Mouse (Mus musculus): ENCODE results near the gene Cox7a2. TPM values are rescaled to one million over a fixed set of nuclear protein-coding genes. Genes with fewer than 3 reads are reported as not detected.
A peak's percentile ranks its signal among the peaks of the same experiment; 100 is the strongest.

Gene Cox7a2
- polyA plus RNA-seq, 1 experiment from 2014 or later, result 634 TPM

DNA sequence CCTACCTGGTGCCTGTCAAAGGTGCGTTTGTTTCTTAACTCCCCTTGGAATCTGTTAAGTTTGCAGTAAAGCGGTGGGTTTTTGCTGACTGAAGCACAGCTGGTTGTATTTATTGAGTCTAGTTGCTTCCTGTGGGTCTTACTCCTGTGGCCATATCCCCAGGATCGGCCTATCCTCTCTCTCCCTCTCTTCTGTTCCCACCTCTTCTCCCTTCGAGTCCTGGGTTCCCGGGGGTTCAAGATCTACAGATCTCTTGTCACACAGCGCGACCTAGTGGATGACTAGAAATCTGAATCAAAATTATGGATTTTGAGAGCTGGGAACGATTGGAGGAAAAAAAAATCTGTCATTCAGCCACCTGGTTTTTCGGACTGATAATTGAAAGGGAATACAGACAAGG, 38.6 kb downstream of the Cox7a2 start:
- 0 out of 2 replicates have a peak overlapping the region, but pooled peaks have one; percentile 1 for H3K4me2 ChIP-seq (replicated peaks)
- peaks cover 52% of the 10 kb centered on the region for H3K27me3 ChIP-seq
- WGBS, result 13% methylated on average over 9 of the region's 9 CpGs
- H3K27ac ChIP-seq (replicated peaks), result no peak overlapping the region
- no peaks in the 10 kb centered on the region for H3K36me3 ChIP-seq
- no peak for ATAC-seq (ENCODE audit: low FRiP score, low read depth)
- H3K9ac ChIP-seq (replicated peaks), result no peak overlapping the region
- H3K4me1 ChIP-seq, result peaks cover 34% of the 10 kb centered on the region
- no peaks in the 10 kb centered on the region for H3K9me3 ChIP-seq
- H3K4me3 ChIP-seq, result no peak overlapping the region

DNA sequence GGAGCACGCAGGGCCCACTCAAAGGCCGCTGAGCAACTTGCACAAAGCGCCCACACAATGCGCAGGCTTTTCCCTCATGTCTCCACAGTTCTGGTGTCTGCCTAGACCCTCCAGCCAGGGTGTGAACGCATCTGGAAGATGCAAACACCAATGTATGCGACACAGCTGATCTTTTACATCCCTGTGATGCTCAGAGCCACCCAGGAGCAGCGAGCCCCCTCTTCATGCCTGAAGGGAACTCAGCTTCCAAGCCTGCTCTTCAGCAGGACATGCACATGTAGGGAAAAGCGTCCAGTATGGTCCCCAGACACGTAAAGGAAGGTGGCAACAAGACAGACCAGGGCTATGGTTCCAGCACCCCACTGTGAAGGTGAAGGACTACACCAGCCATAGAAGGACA, 39.5 kb downstream of the Cox7a2 start:
- H3K36me3 ChIP-seq, result no peaks in the 10 kb centered on the region
- ATAC-seq (ENCODE audit: low FRiP score, low read depth), result no peak
- H3K9me3 ChIP-seq, result no peaks in the 10 kb centered on the region
- H3K9ac ChIP-seq (replicated peaks), result no peak overlapping the region
- peaks cover 57% of the 10 kb centered on the region for H3K27me3 ChIP-seq
- H3K4me3 ChIP-seq, result no peak overlapping the region
- H3K4me2 ChIP-seq (replicated peaks), result peak overlapping the region; percentile 96; the same call in 1 of the 2 replicates
- WGBS, result 20% methylated on average over 9 of the region's 9 CpGs
- no peak overlapping the region for H3K27ac ChIP-seq (replicated peaks)
- H3K4me1 ChIP-seq, result peaks cover 34% of the 10 kb centered on the region

DNA sequence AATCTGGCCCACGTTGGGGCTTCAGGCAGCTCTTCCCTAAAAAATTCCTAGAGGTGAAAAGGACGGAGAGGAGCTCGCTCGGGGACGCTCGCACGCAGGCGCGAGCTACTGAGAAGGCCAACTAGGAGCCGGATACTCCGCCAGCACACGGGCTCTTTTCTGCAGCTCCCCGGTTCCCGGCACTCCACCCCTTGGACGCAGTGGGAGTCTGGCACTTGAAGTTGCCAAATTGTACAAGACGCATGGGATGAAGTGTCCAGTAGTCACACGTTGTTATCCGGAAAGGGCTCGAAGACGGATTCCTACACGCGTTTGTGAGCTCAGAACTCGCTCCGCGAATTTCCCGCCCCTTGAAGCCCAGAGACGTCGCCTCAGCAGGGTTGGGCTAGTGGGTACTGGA, 40.2 kb downstream of the Cox7a2 start:
- H3K36me3 ChIP-seq, result no peaks in the 10 kb centered on the region
- peak overlapping the region; percentile 52 for H3K4me3 ChIP-seq
- H3K4me2 ChIP-seq (replicated peaks), result peak overlapping the region; percentile 96
- ATAC-seq (ENCODE audit: low FRiP score, low read depth), result no peak
- peaks cover 39% of the 10 kb centered on the region for H3K4me1 ChIP-seq
- under 1% methylated on average over 28 of the region's 28 CpGs for WGBS
- H3K9me3 ChIP-seq, result no peaks in the 10 kb centered on the region
- 0 out of 2 replicates have a peak overlapping the region, but pooled peaks have one; percentile 20 for H3K27ac ChIP-seq (replicated peaks)
- H3K9ac ChIP-seq (replicated peaks), result peak overlapping the region; percentile 53; the same call in 1 of the 2 replicates
- peaks cover 64% of the 10 kb centered on the region for H3K27me3 ChIP-seq

DNA sequence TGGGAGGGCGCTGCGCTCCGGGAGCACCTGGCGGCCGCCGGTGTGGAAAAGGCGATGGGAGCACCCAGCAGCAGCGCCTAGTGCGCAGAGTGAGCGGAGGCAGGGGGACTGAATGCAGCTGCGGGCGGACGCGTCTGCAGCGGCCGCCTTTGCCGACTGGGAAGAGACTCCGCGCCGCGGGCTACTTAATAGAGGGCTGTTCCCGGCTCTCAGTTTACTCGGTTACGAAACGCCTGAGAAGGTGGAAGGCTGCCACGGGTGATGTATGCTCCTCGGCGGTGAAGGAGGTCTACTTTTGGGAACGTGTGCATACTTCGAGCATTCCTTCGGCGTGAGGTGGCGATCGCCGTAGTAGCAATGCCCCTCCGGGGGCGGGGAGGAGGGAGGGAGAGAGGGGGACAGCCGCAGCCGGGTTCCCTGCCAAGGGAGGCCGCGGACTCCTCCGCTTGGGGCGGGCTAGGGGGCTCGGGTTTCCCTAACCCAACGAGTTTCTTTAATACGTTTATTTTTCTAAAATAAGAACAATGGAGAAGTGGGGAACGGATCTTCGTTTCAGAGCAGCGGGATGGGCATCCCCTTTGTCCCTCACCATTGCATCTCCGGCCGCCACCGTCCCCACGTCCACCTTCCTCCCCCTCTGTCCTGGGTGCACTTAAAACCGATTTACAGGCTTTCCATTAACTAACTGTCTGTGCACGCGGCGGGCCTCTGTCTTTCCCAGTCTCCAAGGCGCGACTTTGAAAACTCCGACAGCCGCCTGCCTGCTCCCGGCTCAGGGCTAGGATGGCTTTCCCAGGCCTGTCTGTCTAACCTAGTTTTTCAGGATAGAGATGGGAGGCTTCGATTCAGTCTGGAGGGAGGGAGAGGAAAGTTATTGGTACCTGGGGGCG, 41.0 kb downstream of the Cox7a2 start, which contains the start of gene Col12a1:
Gene Col12a1 (minus strand): TSS at position 351 of the 890 bp plus-strand sequence.
- H3K9ac ChIP-seq (replicated peaks), result peak within 1 kb of the TSS; percentile 53

DNA sequence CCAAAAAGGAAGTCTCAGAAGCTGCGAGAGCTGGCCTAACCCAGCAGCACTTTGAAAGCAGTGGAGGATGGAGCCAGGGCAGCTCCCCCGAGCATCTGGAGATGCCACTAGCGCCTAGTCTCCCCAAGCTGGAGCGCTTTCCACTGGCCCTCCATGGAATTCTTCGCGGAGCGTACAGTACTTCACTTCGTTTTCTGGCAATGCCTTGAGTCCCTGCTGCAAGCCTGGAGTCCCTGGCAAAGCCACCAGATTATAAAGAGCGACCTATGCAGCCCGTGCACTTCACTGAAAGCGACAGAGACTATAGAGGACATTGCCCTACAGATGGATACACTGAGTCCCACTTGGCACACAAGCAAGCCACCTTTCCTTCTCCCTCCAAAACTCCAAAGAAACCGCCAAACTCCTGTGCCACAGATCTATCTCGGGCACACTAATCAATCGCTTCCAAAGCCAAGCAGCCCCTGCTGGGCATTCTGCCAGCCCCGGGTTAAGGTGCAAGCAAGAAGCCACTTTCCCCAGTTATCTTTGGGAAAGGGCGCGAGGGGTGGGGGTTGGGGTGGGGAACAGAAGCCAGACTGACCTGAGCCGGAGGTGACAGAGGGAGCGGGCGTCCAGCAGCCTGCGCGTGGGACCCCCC, 41.7 kb downstream of the Cox7a2 start:
- peak overlapping the region; percentile 96 for H3K4me2 ChIP-seq (replicated peaks)
- WGBS, result under 1% methylated on average over 22 of the region's 22 CpGs
- H3K27ac ChIP-seq (replicated peaks), result no peak overlapping the region
- peaks cover 41% of the 10 kb centered on the region for H3K4me1 ChIP-seq
- ATAC-seq (ENCODE audit: low FRiP score, low read depth), result peak; percentile 2; the same call in 1 of the 2 replicates
- H3K27me3 ChIP-seq, result peaks cover 62% of the 10 kb centered on the region
- H3K36me3 ChIP-seq, result no peaks in the 10 kb centered on the region
- H3K4me3 ChIP-seq, result peak overlapping the region; percentile 52
- peak overlapping the region; percentile 53 for H3K9ac ChIP-seq (replicated peaks)
- no peaks in the 10 kb centered on the region for H3K9me3 ChIP-seq

More for the DNA sequence above, 41.0 kb downstream of the Cox7a2 start, which contains the start of gene Col12a1:
- H3K4me2 ChIP-seq (replicated peaks), result peak within 1 kb of the TSS; percentile 96
- peak; percentile 60 for ATAC-seq (ENCODE audit: low FRiP score, low read depth)
- H3K27me3 ChIP-seq, result peaks cover 62% of the 10 kb centered on the region
- no peaks in the 10 kb centered on the region for H3K36me3 ChIP-seq
- peaks cover 41% of the 10 kb centered on the region for H3K4me1 ChIP-seq
- 0 out of 2 replicates have a peak within 1 kb of the TSS, but pooled peaks have one; percentile 20 for H3K27ac ChIP-seq (replicated peaks)
- H3K9me3 ChIP-seq, result no peaks in the 10 kb centered on the region
- WGBS, result under 1% methylated on average over 64 of the region's 64 CpGs
- H3K4me3 ChIP-seq, result peak within 1 kb of the TSS; percentile 52

DNA sequence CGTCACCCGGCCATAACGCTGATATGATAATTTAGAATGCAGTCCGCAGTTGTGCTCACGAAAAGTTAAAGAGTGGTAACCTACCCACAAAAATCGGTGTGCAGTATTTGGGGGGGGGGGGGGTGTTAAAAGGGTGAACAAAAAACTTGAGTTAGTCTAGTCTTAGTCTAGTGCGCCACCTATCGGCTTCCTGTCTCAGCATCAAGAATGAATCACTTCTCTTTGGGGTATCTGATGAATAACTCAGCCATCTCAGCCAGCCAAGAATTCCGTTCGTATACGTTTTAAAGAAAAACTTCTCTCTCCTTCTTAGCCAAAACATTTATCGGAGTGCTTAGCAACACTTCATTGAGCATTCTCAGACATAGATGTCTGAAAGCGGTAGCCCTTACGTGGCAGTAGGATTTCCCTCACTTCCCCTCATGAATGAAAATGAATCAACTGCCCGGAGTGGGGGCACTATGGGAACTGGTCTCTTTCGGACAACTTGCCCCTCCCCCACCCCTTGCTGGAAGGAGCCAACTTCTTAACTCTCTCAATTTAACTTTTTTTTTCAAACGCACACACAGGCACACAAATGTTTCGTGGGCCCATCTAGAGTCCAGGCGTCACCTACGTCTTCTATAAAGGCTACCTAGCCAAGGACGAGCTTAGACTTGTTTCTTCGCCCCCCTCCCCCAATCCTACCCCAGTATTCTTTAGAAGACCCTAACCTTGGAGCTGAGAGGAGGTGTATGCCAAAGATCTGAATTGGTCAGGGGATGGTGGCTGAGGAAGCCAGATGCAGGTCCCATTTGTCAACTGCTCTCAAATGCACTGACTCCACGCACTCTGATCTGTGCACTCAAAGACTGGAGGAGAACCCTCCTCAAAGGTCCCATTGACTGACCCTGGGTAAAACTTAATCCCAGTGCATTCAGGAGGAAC, 42.5 kb downstream of the Cox7a2 start:
- Histone ChIP-seq H3K36me3 (no peaks in the 10 kb centered on the region), H3K9ac (replicated peaks) (0 out of 2 replicates have a peak overlapping the region, but pooled peaks have one; percentile 37), H3K4me2 (replicated peaks) (peak overlapping the region; percentile 96), H3K27me3 (peaks cover 62% of the 10 kb centered on the region), H3K9me3 (no peaks in the 10 kb centered on the region), H3K27ac (replicated peaks) (no peak overlapping the region), H3K4me1 (peaks cover 41% of the 10 kb centered on the region), H3K4me3 (peak overlapping the region; percentile 52)
- ATAC-seq (ENCODE audit: low FRiP score, low read depth), result peak; percentile 10; the same call in 1 of the 2 replicates
- 7% methylated on average over 23 of the region's 23 CpGs for WGBS

DNA sequence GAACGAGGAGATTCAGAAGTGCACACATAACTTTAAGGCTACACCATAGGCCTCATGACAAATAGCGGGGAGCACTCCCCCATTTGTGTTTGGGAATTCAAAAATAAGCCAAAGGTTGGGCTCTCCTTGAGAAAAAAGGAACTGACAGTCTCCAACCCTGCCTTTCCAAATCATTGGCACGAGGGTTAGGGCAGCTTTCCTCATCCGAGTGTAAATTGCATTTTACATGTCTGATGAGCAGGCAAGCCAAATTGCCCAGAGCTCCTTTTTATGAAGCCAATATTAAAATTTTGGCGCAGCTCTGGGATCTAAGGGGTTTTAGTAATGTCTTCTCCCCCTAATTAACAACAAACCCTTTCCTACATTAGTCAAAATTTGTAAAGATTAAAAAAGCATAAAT, 43.2 kb downstream of the Cox7a2 start:
- 48% methylated on average over 5 of the region's 5 CpGs for WGBS
- no peaks in the 10 kb centered on the region for H3K36me3 ChIP-seq
- H3K9ac ChIP-seq (replicated peaks), result no peak overlapping the region
- no peak overlapping the region for H3K27ac ChIP-seq (replicated peaks)
- peak overlapping the region; percentile 96 for H3K4me2 ChIP-seq (replicated peaks)
- H3K4me3 ChIP-seq, result 0 out of 2 replicates have a peak overlapping the region, but pooled peaks have one; percentile 7
- peaks cover 57% of the 10 kb centered on the region for H3K27me3 ChIP-seq
- peaks cover 41% of the 10 kb centered on the region for H3K4me1 ChIP-seq
- H3K9me3 ChIP-seq, result no peaks in the 10 kb centered on the region
- ATAC-seq (ENCODE audit: low FRiP score, low read depth), result no peak

DNA sequence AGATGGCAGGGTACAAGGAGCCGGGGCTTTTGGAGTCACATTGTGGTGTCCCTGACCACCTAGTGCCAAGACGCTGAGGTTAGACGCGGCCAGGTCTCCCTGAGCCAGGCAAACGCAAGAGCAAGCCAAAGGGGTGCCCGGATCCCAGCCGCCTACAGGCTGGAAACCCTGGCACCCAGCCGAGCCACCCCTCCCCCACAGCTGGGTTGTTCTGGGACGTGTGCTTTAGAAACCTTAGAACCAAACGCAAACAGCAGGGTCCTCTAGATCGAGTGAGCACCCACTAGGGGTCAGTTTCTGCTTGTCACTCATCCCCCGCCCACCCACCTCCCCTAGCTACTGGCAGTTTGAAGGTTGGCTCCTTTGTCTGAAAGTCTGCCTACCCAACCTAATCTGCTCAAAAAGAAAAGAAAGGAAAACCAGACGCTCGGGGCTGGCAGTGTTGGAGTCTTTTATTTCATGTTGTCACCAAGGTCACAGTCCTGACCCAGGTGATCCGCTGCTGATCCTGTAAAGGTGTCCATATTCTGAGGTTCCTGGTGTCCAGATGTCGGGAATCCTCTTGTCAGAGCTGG, 45.1 kb downstream of the Cox7a2 start:
- peak; percentile 16 for ATAC-seq (ENCODE audit: low FRiP score, low read depth)
- Histone ChIP-seq H3K9me3 (no peaks in the 10 kb centered on the region), H3K4me1 (peaks cover 36% of the 10 kb centered on the region), H3K36me3 (no peaks in the 10 kb centered on the region), H3K9ac (replicated peaks) (peak overlapping the region; percentile 11; the same call in 1 of the 2 replicates), H3K4me2 (replicated peaks) (peak overlapping the region; percentile 45), H3K4me3 (peak overlapping the region; percentile 28), H3K27ac (replicated peaks) (no peak overlapping the region), H3K27me3 (peaks cover 39% of the 10 kb centered on the region)
- WGBS, result 3% methylated on average over 16 of the region's 16 CpGs

Other genes starting within 250 kb of the Cox7a2 start
- gene Col12a1, start 41.0 kb downstream of the Cox7a2 start, polyA plus RNA-seq (2016; fragmentation: Nextera tagmentation; extraction: Ambion mirVana), result 25.7 and 35.4 TPM in 2 replicates
- gene Tmem30a, start 33.6 kb upstream of the Cox7a2 start, polyA plus RNA-seq (2016; fragmentation: Nextera tagmentation; extraction: Ambion mirVana), result 97.1 and 104 TPM in 2 replicates

Data from midbrain, embryonic 12.5 days (tissue).